Mouse (Mus musculus): ENCODE results near the gene Hao2. TPM values are rescaled to one million over a fixed set of nuclear protein-coding genes. Genes with fewer than 3 reads are reported as not detected.

Gene Hao2
- polyA plus RNA-seq, 1 experiment from 2014 or later = 10.9 TPM

DNA sequence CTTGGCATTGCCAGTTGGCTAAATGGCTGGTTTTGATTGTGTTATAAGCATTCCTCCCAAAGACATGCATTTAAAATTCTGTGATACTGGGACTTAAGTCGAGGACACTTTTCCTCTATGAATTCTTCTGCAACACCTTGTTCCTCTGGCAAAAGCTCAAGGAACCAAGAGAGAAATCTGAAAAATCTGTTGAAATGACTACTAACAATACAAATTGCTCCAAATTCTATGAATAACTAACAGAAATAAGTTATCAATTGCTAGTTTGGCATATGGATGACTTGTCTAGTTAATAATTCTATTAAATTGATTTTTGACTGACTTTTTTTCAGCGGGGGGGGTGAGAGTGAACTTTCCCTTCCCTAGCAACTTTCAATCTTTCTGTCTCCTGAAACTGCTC is 23.8 kb upstream of the Hao2 start:
- no peaks in the 10 kb centered on the region for H3K9me3 ChIP-seq (replicated peaks)
- WGBS (ENCODE audit: insufficient replicate concordance) = 45% methylated on average over 2 of the region's 2 CpGs
- no peaks in the 10 kb centered on the region for H3K27me3 ChIP-seq
- no peak overlapping the region for H3K9ac ChIP-seq
- H3K4me3 ChIP-seq (replicated peaks) = no peak overlapping the region
- no peak for ATAC-seq (ENCODE audit: insufficient read depth)
- H3K4me2 ChIP-seq = no peak overlapping the region
- no peak overlapping the region for H3K27ac ChIP-seq (replicated peaks)
- no peaks in the 10 kb centered on the region for H3K4me1 ChIP-seq (replicated peaks)
- no peaks in the 10 kb centered on the region for H3K36me3 ChIP-seq (replicated peaks)

DNA sequence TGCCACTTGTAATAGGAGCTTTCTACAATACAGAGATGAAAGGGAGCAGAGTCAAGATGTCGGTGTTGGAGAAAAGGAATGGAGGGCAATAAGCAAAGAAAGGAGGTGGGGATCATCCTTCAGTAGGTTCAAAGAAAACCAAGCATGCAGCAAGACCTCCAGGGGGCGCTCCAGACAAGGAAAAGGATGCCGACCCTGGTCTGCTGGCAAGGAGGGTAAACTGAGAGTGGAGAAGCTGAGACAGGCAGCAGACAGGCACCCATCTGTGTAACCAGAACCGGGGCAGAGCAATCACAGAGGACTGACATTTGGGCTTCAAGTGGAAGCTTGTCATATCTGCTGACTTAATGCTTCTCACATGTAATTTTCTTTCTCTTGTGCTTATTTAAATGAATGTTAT is 22.6 kb upstream of the Hao2 start:
- Histone ChIP-seq H3K9ac (no peak overlapping the region), H3K36me3 (replicated peaks) (no peaks in the 10 kb centered on the region), H3K4me2 (no peak overlapping the region), H3K4me1 (replicated peaks) (no peaks in the 10 kb centered on the region), H3K27me3 (no peaks in the 10 kb centered on the region), H3K27ac (replicated peaks) (no peak overlapping the region), H3K4me3 (replicated peaks) (no peak overlapping the region), H3K9me3 (replicated peaks) (no peaks in the 10 kb centered on the region)
- no peak for ATAC-seq (ENCODE audit: insufficient read depth)
- WGBS (ENCODE audit: insufficient replicate concordance) = 6% methylated on average over 4 of the region's 4 CpGs

DNA sequence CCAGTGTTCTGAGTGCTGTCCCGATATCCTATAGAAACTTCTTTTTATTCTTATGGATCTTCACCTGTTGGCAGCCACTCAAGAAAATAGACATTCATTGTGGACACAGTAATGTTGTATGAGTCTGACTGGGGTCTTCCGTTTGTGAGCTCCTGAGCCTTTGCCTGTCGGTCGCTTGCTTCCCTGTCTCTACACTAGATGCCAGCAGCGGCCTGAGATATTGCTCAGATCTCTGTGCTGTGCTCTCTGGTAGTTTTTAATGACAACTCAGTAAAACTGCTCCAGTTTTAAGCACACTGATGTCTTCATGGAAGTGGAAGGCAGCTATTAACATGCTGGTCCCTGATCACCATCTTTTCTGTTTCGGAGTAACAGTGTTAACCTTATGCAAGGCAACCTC is 20.6 kb upstream of the Hao2 start:
- no peak for ATAC-seq (ENCODE audit: insufficient read depth)
- 68% methylated on average over 6 of the region's 6 CpGs for WGBS (ENCODE audit: insufficient replicate concordance)
- Histone ChIP-seq H3K9ac (no peak overlapping the region), H3K9me3 (replicated peaks) (no peaks in the 10 kb centered on the region), H3K4me3 (replicated peaks) (no peak overlapping the region), H3K27me3 (no peaks in the 10 kb centered on the region), H3K4me2 (no peak overlapping the region), H3K4me1 (replicated peaks) (no peaks in the 10 kb centered on the region), H3K36me3 (replicated peaks) (no peaks in the 10 kb centered on the region), H3K27ac (replicated peaks) (no peak overlapping the region)

DNA sequence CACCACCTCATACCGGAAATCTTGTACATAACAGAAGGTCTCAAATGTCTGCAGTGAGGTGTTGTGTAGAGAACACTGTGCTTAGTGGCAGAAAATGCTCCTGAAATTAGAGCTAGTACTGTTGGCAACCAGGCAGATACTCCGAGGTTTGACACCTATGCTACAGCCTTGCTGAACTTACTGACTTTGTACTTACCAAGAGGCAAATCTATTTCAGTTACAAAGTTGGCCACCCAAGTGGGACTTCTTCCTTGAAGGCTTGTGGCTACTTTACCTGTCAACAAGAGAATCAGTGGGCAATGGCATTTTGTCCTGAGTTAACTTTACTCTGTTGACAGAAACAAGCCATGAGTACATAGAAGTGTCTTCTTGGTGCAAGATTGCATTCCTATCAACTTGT is 4.6 kb upstream of the Hao2 start:
- no peak for ATAC-seq (ENCODE audit: insufficient read depth)
- H3K9me3 ChIP-seq (replicated peaks) = no peaks in the 10 kb centered on the region
- H3K4me1 ChIP-seq (replicated peaks) = peaks cover 3% of the 10 kb centered on the region; the same call in 1 of the 2 replicates
- WGBS (ENCODE audit: insufficient replicate concordance) = 72% methylated on average over 2 of the region's 2 CpGs
- H3K9ac ChIP-seq = no peak overlapping the region
- no peaks in the 10 kb centered on the region for H3K27me3 ChIP-seq
- H3K4me2 ChIP-seq = no peak overlapping the region
- no peak overlapping the region for H3K4me3 ChIP-seq (replicated peaks)
- no peaks in the 10 kb centered on the region for H3K36me3 ChIP-seq (replicated peaks)
- H3K27ac ChIP-seq (replicated peaks) = no peak overlapping the region

DNA sequence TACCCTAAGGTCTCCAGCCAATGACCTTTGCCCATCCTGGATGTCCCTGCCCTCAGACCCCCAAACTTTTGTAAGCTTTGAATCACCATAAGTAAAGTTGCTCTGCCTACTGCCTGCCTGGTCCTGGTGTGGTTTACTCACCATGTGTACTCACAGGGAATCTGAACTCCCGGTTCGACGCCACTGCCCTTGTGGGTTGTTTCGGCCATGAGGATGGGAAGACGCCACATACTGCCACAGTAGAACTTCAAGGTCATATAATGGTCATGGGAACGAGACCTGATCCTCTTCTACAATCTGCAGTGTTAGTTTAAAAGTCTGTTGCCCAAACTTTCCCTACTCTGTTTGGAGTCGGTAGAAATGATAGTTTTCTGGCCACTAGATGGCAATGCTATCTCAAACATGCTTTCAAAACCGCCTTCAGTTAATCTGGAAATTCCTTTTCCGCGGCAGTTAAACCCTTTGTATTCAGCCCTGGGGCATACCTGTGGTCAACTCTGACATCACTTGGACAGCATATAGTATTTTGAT is 2.1 kb upstream of the Hao2 start:
- Histone ChIP-seq H3K9me3 (replicated peaks) (no peaks in the 10 kb centered on the region), H3K9ac (no peak overlapping the region), H3K36me3 (replicated peaks) (no peaks in the 10 kb centered on the region), H3K27me3 (no peaks in the 10 kb centered on the region), H3K4me3 (replicated peaks) (no peak overlapping the region), H3K27ac (replicated peaks) (no peak overlapping the region), H3K4me2 (peak overlapping the region; percentile 16), H3K4me1 (replicated peaks) (peaks cover 3% of the 10 kb centered on the region; the same call in 1 of the 2 replicates)
- ATAC-seq (ENCODE audit: insufficient read depth) = no peak
- WGBS (ENCODE audit: insufficient replicate concordance) = 35% methylated on average over 10 of the region's 10 CpGs

DNA sequence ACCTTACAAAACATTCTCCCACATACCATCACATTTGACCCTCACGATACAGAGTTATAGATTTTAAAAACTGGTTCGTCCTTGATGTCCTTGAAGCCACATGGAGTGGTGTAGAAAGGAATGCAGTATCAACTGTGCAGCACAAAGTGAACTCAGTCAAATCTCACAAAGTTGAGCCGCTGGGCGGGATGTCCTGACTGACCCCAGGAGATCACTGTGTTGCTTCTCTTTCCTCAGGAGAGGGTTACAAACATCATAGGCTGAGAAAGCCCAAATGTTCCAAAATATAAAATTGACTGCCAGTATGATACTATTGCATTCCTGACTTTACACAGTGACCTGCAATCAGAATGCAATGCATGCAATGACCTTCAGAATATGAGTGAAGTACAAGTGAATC is 2.6 kb downstream of the Hao2 start:
- Histone ChIP-seq H3K27ac (replicated peaks) (no peak overlapping the region), H3K4me2 (no peak overlapping the region), H3K9me3 (replicated peaks) (no peaks in the 10 kb centered on the region), H3K4me1 (replicated peaks) (peaks cover 3% of the 10 kb centered on the region; the same call in 1 of the 2 replicates), H3K27me3 (no peaks in the 10 kb centered on the region), H3K36me3 (replicated peaks) (no peaks in the 10 kb centered on the region), H3K9ac (no peak overlapping the region), H3K4me3 (replicated peaks) (no peak overlapping the region)
- ATAC-seq (ENCODE audit: insufficient read depth) = no peak
- WGBS (ENCODE audit: insufficient replicate concordance) = 68% methylated on average over 4 of the region's 4 CpGs

DNA sequence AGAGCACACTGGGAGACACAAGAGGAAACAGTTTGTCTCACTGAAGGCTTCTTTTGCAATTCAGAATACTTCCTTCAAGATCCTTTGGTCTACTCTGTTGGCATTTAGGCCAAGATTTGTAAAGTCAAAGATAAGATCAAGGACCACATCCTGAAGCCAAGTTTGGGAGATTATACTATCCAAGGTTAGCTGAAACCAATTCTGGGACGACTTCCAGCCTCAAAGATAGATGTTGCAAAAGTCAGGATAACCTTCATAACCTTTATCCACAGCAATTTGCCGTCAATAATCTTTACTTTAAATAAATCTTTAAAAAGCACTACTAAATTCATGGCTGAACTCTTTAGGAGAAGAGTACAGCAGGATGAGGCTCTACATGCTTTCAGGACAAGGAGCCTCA is 4.8 kb downstream of the Hao2 start:
- ATAC-seq (ENCODE audit: insufficient read depth) = no peak

DNA sequence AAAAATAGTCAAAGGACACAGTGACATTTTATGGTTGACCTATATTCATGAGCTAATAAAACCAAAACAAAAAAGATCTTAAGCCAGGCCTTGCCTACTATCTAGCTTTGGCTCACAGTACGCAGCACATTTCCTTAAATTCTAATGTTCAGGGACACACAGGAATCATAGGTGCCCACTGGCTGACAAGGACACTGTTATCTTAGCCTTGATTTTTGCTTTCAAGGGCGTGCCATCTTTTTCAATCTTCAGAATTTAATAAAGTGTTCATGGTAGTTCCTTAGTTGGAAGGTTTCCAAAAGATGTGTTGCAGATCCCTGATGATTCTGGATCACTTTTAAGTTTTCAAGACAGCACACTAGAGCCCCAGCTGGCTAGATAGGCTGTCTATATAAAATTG is 12.2 kb downstream of the Hao2 start:
- WGBS (ENCODE audit: insufficient replicate concordance) = 66% methylated on average over 2 of the region's 2 CpGs
- H3K27me3 ChIP-seq = no peaks in the 10 kb centered on the region
- H3K27ac ChIP-seq (replicated peaks) = no peak overlapping the region
- H3K9me3 ChIP-seq (replicated peaks) = no peaks in the 10 kb centered on the region
- no peak overlapping the region for H3K9ac ChIP-seq
- no peak overlapping the region for H3K4me2 ChIP-seq
- H3K4me3 ChIP-seq (replicated peaks) = no peak overlapping the region
- ATAC-seq (ENCODE audit: insufficient read depth) = no peak
- no peaks in the 10 kb centered on the region for H3K36me3 ChIP-seq (replicated peaks)
- H3K4me1 ChIP-seq (replicated peaks) = no peaks in the 10 kb centered on the region

More for the DNA sequence above, 4.8 kb downstream of the Hao2 start:
- Histone ChIP-seq H3K9ac (no peak overlapping the region), H3K4me3 (replicated peaks) (no peak overlapping the region), H3K4me2 (no peak overlapping the region), H3K36me3 (replicated peaks) (no peaks in the 10 kb centered on the region), H3K27me3 (no peaks in the 10 kb centered on the region), H3K4me1 (replicated peaks) (no peaks in the 10 kb centered on the region), H3K27ac (replicated peaks) (no peak overlapping the region), H3K9me3 (replicated peaks) (no peaks in the 10 kb centered on the region)
- WGBS (ENCODE audit: insufficient replicate concordance) = 37% methylated on average over 2 of the region's 2 CpGs

DNA sequence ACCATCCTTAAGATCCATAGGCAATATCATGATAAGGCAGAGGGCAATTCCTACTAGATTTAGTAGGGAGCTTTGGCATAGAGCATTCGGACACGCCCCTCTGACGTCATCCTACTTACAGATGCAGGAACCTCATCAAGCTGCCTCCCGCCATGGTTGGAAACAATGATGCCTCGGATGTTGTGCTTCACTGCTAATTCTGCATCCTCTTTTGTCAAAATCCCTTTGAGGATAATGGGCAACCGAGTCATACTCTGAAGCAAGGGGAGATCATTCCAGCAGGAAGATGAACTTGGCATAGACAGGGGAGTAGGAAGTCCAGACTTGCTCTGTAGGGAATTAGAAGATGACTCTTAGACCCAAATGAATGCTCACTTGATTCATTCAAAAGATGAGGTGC is 12.8 kb downstream of the Hao2 start:
- H3K9ac ChIP-seq = no peak overlapping the region
- H3K4me2 ChIP-seq = no peak overlapping the region
- no peaks in the 10 kb centered on the region for H3K4me1 ChIP-seq (replicated peaks)
- H3K27me3 ChIP-seq = no peaks in the 10 kb centered on the region
- 61% methylated on average over 6 of the region's 6 CpGs for WGBS (ENCODE audit: insufficient replicate concordance)
- no peak overlapping the region for H3K27ac ChIP-seq (replicated peaks)
- no peaks in the 10 kb centered on the region for H3K36me3 ChIP-seq (replicated peaks)
- H3K4me3 ChIP-seq (replicated peaks) = no peak overlapping the region
- no peak for ATAC-seq (ENCODE audit: insufficient read depth)
- no peaks in the 10 kb centered on the region for H3K9me3 ChIP-seq (replicated peaks)

DNA sequence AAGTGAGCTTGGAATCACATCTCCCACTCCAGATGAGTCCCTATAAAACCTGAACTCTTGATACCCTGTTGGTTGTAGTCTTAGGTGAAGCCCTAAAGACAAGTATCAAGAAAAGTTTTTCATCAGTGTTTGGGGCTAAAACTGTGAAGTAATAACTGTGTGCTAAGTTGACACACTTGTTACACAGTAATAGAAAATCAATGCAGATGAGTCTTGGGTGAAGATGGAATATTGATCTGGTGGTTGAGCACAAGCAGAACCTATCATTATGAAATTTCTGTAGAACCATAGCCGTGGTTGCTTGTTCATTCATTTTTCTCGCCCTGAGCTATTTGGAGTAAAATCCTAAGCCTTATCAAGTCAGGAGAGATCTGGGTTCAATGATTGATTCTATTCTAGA is 24.8 kb downstream of the Hao2 start:
- Histone ChIP-seq H3K9me3 (replicated peaks) (no peaks in the 10 kb centered on the region), H3K36me3 (replicated peaks) (no peaks in the 10 kb centered on the region), H3K27me3 (no peaks in the 10 kb centered on the region), H3K27ac (replicated peaks) (no peak overlapping the region), H3K4me1 (replicated peaks) (no peaks in the 10 kb centered on the region), H3K9ac (no peak overlapping the region), H3K4me2 (no peak overlapping the region), H3K4me3 (replicated peaks) (no peak overlapping the region)
- WGBS (ENCODE audit: insufficient replicate concordance) = 37% methylated on average over 2 of the region's 2 CpGs
- ATAC-seq (ENCODE audit: insufficient read depth) = no peak

DNA sequence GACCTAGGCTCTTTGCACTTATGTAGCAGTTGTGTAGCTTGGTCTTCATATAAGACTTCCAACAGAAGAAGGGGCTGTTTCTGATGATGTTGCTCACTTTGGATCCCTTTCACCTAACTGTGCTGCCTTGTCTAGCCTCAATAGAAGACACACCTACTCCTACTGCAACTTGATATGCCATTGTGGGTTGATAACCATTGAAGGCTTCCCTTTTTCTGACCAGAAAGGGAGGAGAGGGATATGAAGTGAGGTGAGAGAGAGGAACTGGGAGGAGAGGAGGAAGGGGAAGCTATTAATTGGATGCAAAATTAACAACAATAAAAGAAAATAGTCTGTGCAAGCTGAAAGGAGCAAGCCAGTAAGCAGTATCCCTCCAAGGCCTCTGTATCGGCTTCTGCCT is 30.2 kb downstream of the Hao2 start:
- H3K4me1 ChIP-seq (replicated peaks) = peaks cover 4% of the 10 kb centered on the region
- H3K4me3 ChIP-seq (replicated peaks) = no peak overlapping the region
- no peaks in the 10 kb centered on the region for H3K27me3 ChIP-seq
- 87% methylated on average over 1 of the region's 1 CpGs for WGBS (ENCODE audit: insufficient replicate concordance)
- no peak for ATAC-seq (ENCODE audit: insufficient read depth)
- no peaks in the 10 kb centered on the region for H3K36me3 ChIP-seq (replicated peaks)
- no peak overlapping the region for H3K27ac ChIP-seq (replicated peaks)
- H3K4me2 ChIP-seq = no peak overlapping the region
- no peak overlapping the region for H3K9ac ChIP-seq
- H3K9me3 ChIP-seq (replicated peaks) = no peaks in the 10 kb centered on the region

DNA sequence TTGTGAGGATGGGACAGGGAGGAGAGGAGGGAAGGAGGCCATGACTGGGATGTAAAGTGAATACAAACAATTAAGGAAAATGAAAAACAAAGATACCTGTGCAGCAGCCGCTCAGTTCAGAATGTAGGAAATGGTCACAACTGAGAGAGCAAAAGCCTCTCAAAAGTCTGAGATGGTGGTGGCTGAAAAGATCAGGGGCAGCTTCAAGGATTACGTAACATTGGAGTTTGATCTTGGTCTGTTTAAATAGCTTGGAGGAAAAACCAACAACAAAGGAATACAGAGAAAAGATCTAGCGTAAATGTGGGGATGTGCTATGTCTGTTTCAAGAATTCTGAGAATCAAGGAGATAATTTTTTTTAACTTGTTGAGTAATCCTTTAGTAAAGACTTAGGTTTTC is 33.5 kb downstream of the Hao2 start, which contains the start of gene Hsd3b1:
TSS of gene Hsd3b1 (minus strand) at position 219 of the 400 bp plus-strand sequence.
- H3K4me3 ChIP-seq (replicated peaks) = peak within 1 kb of the TSS; percentile 23
- H3K27ac ChIP-seq (replicated peaks) = peak within 1 kb of the TSS; percentile 58
- 63% methylated on average over 3 of the region's 3 CpGs for WGBS (ENCODE audit: insufficient replicate concordance)
- peak within 1 kb of the TSS; percentile 49 for H3K4me2 ChIP-seq
- H3K9me3 ChIP-seq (replicated peaks) = no peaks in the 10 kb centered on the region
- peaks cover 33% of the 10 kb centered on the region for H3K4me1 ChIP-seq (replicated peaks)
- no peak for ATAC-seq (ENCODE audit: insufficient read depth)
- no peaks in the 10 kb centered on the region for H3K36me3 ChIP-seq (replicated peaks)
- no peak within 1 kb of the TSS for H3K9ac ChIP-seq
- H3K27me3 ChIP-seq = no peaks in the 10 kb centered on the region
